Mouse (Mus musculus) liver, adult 2 months (tissue): ENCODE data around the gene Taldo1. TPM values are rescaled to one million over a fixed set of nuclear protein-coding genes. Genes with fewer than 3 reads are reported as not detected.
A peak's percentile ranks its signal among the peaks of the same experiment; 100 is the strongest.

Experiments used
- DNase-seq: peaks from one replicate; pipeline ENCODE4 v3.0.0-alpha.2; 2011; ENCODE audit warnings: low read depth, low spot score; ENCODE audit errors: extremely low read depth
- H3K27ac ChIP-seq: fragments of 200-500 bp; replicated peaks from 2 replicates; pipeline ENCODE4 v1.5.1; 2012; ENCODE audit warnings: low read depth, mild to moderate bottlenecking, control low read depth, inconsistent platforms, low read length; ENCODE audit not compliant: insufficient read depth
- H3K27me3 ChIP-seq: fragments of 200-500 bp; 2 replicates; pipeline ENCODE4 v1.6.1; 2012; ENCODE audit warnings: mild to moderate bottlenecking, moderate library complexity, low read length, inconsistent platforms; ENCODE audit not compliant: control insufficient read depth, insufficient read depth
- H3K36me3 ChIP-seq: fragments of 200-500 bp; 2 replicates; pipeline ENCODE4 v1.6.1; 2012; ENCODE audit warnings: low read length, inconsistent platforms; ENCODE audit not compliant: control insufficient read depth, insufficient read depth
- H3K4me1 ChIP-seq: fragments of 200-500 bp; 2 replicates; pipeline ENCODE4 v1.6.1; 2011; ENCODE audit warnings: low read length; ENCODE audit not compliant: control insufficient read depth, insufficient read depth
- H3K4me3 ChIP-seq: fragments of 200-500 bp; 2 replicates; pipeline ENCODE4 v1.5.1; 2011; ENCODE audit warnings: low read depth, mild to moderate bottlenecking, control low read depth, low read length, moderate library complexity; ENCODE audit not compliant: insufficient read depth
- H3K79me2 ChIP-seq: fragments of 200-500 bp; 2 replicates; pipeline ENCODE4 v1.6.1; 2012; ENCODE audit warnings: inconsistent platforms, mild to moderate bottlenecking, low read length, moderate library complexity; ENCODE audit not compliant: control insufficient read depth, insufficient read depth
- H3K9ac ChIP-seq: fragments of 200-500 bp; 2 replicates; pipeline ENCODE4 v1.6.1; 2012; ENCODE audit warnings: low read depth, mild to moderate bottlenecking, control low read depth, inconsistent platforms, low read length
- CTCF ChIP-seq: fragments of 200-500 bp; IDR thresholded peaks from 2 replicates; pipeline ENCODE4 v1.5.1; 2011; ENCODE audit warnings: low read depth, low read length, control low read depth
- POLR2A ChIP-seq: fragments of 200-500 bp; IDR thresholded peaks from 2 replicates; pipeline ENCODE4 v1.6.1; 2011; ENCODE audit warnings: low read length, control low read depth; ENCODE audit not compliant: insufficient read depth; ENCODE audit errors: extremely low read depth
- WGBS: fragments of 180-500 bp; shearing (Covaris S2); methylation state at CpG from one replicate; pipeline ENCODE4 v1.1.7; 2018; 5-methylcytosine and 5-hydroxymethylcytosine counted together
- polyA plus RNA-seq: library from polyadenylated mRNA; depleted of rRNA; stranded (reverse); fragments of >200 nt; gene quantifications from 2 replicates; pipeline ENCODE4 v1.2.3, GENCODE M21; 2012
- total RNA-seq: library from RNA; depleted of rRNA; stranded (reverse); fragments of >200 nt; gene quantifications from 2 replicates; pipeline ENCODE4 v1.2.3, GENCODE M21; 2014

Taldo1 gene
- total and polyA plus RNA-seq, 2 experiments = 125 to 195 TPM

DNA sequence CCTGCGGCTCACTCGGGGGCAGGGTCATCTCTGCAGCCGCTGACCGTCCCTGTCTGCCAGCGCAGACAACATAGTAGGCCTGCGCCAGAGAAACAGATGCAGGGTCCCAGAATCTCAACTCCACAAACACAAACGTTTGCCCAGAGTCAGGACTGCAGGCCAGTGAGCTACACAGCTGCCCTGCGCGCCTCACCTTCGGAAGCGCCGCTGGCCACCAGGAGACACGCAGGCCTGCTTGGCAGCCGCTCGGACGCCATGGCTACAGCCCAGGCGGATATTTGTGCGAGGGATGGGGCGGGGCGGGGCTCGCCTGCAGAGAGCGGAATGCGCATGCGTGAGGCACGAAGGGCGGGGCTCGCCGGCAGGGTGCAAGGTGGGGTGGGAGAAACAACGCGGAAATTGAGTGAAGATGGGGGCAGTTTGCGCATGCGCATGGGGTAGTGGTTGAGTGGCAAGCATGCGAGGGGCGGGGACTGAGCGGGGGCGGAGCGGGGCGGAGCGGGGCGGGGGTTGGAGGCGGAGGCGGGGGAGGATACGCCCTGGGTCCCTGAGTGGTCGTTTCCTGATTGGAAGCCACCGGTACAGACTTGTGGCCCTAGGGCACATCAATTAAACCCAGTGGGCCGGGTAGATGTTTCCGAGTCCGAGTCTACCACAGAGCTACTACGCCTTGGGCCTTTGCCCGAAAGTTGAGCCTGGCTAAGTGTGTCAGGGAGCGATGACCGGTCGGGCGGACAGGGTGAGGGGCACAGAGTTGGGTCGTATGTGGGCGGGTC lies 22.0 kb downstream of the Taldo1 start, which contains the start of gene Gatd1:
Gatd1 (minus strand) TSS at position 328 of the 776 bp plus-strand sequence.
- peak within 1 kb of the TSS; percentile 90 for H3K27ac ChIP-seq
- peak; percentile 93 for TF ChIP-seq POLR2A
- peak; percentile 37 for TF ChIP-seq CTCF
- peaks cover 5% of the 10 kb centered on the region; the same call in 1 of the 2 replicates for H3K79me2 ChIP-seq
- H3K4me1 ChIP-seq = peaks cover 17% of the 10 kb centered on the region
- H3K9ac ChIP-seq = peak within 1 kb of the TSS; percentile 89
- under 1% methylated on average over 56 of the region's 56 CpGs for WGBS
- H3K36me3 ChIP-seq = no peaks in the 10 kb centered on the region
- H3K4me3 ChIP-seq = peak within 1 kb of the TSS; percentile 86
- H3K27me3 ChIP-seq = no peaks in the 10 kb centered on the region
- peak; percentile 98 for DNase-seq

DNA sequence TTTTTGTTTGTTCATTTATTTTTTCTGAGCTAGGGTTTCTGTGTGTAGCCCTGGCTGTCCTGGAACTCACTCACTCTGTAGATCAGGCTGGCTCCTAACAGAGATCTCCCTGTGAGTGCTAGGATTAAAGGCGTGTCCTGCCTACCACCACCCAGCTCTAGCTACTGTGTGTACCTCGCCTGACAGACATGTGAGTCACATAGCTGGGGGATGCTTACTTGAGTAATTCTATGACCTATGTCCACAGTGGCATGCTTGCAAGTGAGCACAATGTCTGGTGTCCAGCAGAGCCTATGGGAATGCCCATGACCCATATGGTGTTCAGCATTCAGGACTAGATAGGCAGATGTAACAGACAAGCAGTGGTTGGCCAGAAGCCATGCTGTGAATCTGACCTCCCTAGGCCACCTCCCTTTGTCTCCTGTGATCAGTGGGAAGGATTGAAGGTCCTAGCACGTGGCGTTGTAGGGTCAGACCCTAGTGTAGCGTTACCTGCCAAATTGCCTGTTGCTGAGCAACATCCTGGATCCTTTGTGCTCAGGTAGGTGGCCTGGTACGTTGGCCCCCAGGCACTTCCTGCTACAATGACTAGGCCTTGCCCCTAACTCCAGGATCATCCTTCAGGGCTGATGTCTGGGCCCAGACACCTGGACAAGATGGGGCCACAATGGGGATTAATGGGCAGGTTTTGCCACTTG lies 24.3 kb downstream of the Taldo1 start:
- Histone ChIP-seq H3K79me2 (peaks cover 5% of the 10 kb centered on the region; the same call in 1 of the 2 replicates), H3K4me3 (no peak overlapping the region), H3K27ac (no peak overlapping the region), H3K4me1 (peaks cover 10% of the 10 kb centered on the region), H3K27me3 (no peaks in the 10 kb centered on the region), H3K36me3 (no peaks in the 10 kb centered on the region), H3K9ac (no peak overlapping the region)
- TF ChIP-seq CTCF = no peak
- TF ChIP-seq POLR2A = no peak
- 88% methylated on average over 6 of the region's 6 CpGs for WGBS
- DNase-seq = no peak

DNA sequence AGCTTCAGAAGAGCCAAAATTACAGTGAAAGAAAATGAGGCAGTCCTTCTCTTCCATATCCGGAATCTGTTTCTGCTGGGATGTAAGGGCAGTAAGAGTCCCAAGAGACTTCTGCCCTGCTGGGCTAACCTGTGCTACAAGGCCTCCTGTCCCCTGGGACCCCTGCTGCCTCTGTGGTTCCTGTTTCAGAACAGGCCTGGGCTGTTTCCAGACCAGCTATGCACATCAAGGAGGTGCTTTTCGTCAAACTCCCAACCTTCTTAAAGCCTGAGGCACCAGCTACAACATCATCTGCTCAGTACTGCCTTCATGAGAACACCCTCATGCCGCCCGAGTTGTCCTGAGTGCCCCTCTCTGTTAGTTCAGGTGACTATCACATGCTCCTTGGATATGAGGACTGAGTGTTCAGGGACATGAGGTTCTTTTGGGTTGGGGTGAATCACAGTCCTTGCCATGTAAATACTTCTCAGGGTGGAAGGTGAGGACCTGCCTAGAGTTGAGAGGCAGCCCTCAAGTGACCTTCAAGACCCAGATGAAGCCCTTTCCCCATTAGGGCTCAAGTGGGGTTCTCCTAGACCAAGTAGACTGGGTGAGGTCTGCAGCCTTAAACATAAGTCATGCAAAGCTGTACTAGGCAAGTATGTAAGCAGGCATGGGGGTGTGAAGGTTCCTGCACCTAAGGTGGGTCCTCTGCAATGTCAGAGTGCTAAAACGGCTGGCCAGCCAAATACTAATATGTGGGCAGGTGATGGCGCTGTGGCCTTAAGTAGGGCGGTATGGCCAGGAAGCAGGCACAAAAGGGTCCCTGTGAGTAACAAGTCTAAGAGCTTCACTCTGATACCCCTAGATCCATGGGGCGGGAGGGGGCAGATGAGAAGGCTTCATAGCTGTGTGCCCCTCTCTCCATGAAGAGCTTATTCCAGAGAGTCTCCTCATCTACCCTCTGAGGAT lies 26.0 kb downstream of the Taldo1 start:
- no peaks in the 10 kb centered on the region for H3K27me3 ChIP-seq

DNA sequence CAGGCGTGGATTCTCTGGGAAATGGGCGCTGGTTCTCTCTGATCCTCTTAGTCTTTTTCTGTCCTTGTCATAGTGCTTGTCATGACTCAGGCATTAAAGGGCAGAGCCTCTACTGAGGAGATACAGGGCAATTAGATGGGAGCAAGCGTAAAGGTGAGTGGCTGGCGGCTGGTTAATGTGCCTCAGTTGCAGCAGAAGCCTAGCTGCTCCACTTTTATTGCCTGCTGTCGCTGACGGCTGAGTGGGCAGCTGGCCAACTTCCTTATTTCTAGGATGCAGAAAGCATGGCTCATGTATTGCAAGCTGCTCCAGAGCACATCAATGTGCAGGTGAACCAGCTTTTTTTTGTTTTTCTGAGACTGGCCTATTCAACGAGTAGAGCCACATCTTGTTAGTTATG lies 27.0 kb downstream of the Taldo1 start:
- Histone ChIP-seq H3K27me3 (no peaks in the 10 kb centered on the region), H3K4me3 (no peak overlapping the region), H3K36me3 (no peaks in the 10 kb centered on the region), H3K9ac (no peak overlapping the region), H3K79me2 (no peaks in the 10 kb centered on the region), H3K27ac (no peak overlapping the region), H3K4me1 (peaks cover 17% of the 10 kb centered on the region)
- TF ChIP-seq CTCF (no peak), POLR2A (no peak)
- no peak for DNase-seq
- WGBS = 67% methylated on average over 7 of the region's 7 CpGs

More for the DNA sequence above, 26.0 kb downstream of the Taldo1 start:
- Histone ChIP-seq H3K9ac (no peak overlapping the region), H3K27ac (no peak overlapping the region), H3K36me3 (no peaks in the 10 kb centered on the region), H3K4me3 (no peak overlapping the region), H3K79me2 (peaks cover 5% of the 10 kb centered on the region; the same call in 1 of the 2 replicates), H3K4me1 (peaks cover 10% of the 10 kb centered on the region)
- 85% methylated on average over 8 of the region's 8 CpGs for WGBS
- TF ChIP-seq POLR2A (no peak), CTCF (peak; percentile 34; the same call in 1 of the 2 replicates)
- DNase-seq = no peak

DNA sequence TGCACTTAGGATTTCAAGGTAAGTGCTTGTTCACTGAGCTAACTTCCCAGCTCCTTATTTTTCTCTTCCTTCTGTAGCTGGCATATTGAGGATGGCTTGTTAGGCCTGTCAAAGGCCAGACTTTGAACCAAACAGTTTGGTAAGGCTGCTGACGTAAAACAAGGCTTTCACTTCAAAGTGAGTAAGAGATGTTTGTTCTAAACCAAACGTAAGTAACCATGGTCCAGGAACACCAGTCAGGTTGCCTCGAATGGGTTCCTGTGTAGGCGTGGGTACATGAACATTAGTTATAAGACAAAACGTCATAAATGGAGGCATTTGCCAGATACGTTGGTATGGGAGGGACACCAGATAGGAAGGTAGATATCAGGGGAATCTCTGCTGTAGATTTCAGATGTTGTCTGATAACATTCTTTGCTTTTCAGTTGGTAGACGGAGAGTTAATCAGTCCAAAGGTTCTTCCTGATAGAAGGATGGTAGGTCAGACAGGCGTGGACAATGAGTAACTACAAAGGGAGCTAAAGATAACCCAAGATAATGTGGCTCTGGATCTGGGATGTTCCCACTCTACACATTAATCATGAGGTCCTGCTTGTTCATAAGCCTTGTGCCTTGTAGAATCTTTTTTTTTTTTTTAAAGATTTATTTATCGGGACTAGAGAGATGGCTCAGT lies 28.2 kb downstream of the Taldo1 start:
- no peaks in the 10 kb centered on the region for H3K36me3 ChIP-seq
- peak; percentile 97 for DNase-seq
- 27% methylated on average over 9 of the region's 9 CpGs for WGBS
- no peak overlapping the region for H3K9ac ChIP-seq
- H3K27ac ChIP-seq = peak overlapping the region; percentile 57
- peaks cover 12% of the 10 kb centered on the region for H3K4me1 ChIP-seq
- H3K4me3 ChIP-seq = no peak overlapping the region
- H3K27me3 ChIP-seq = no peaks in the 10 kb centered on the region
- TF ChIP-seq POLR2A (no peak), CTCF (no peak)
- no peaks in the 10 kb centered on the region for H3K79me2 ChIP-seq
